Mouse (Mus musculus): ENCODE measurements at regions not wholly inside any gene's neighbourhood (a gene's known extent, or its start where the extent isn't known, plus 50 kb on each side); places are given as distances from the start of the nearest gene placed in this dataset.

DNA sequence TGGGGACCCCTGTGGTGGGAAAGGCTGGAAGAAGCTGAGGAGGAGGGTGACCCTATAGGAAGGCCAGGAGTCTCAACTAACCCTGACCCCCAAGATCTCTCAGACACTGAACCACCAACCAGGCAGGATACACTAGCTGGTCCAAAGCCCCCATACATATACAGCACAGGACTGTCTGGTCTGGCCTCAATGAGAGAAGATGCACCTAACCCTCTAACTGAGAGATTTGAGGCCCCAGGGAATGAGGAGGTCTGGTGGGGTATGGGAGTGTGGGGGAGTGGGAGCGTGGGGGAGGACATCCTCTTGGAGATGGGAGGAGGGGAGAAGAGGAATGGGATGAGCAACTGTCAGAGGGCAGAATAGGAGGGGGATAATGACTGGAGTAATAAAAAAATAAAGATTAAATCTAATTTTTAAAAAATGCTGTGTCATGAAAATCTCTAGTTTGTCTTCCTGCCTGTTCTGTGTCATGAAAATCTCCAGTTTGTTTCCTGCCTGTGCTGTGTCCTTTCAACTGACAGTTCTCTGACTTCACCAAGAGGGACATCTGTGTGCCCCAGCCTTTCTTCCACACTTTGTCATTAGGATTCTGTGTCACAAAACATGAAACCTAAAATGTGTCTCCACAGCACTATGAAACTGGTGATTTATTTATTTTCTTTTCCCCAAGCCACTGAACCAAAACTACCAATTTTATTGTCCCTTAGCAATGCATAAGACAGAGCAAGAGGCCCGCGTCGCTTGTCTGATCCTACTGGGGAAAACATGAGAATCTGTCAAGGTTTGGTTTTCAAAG, 251.2 kb upstream of the Adcy2 start:
- Histone ChIP-seq H3K4me1 (ENCODE audit: insufficient read depth, low read length) (0 out of 2 replicates have a peak, but pooled peaks cover 2% of the 10 kb centered on the region), H3K4me2 (ENCODE audit: low read depth, low read length) (no peak overlapping the region), H3K27ac (peak overlapping the region; percentile 26; the same call in 1 of the 2 replicates), H3K4me3 (ENCODE audit: low read length) (no peak overlapping the region), H3K36me3 (ENCODE audit: insufficient read depth, low read length) (no peaks in the 10 kb centered on the region), H3K9ac (replicated peaks; ENCODE audit: low read length) (no peak overlapping the region), H3K9me3 (ENCODE audit: low read length) (no peaks in the 10 kb centered on the region), H3K27me3 (ENCODE audit: insufficient read depth, low read length) (no peaks in the 10 kb centered on the region)
- 79% methylated on average over 4 of the region's 4 CpGs for WGBS
- ATAC-seq (0 out of 2 replicates have a peak, but pooled peaks have one; percentile 17), DNase-seq (ENCODE audit: low spot score) (no peak)
- TF ChIP-seq CTCF (IDR thresholded peaks at IDR 0.05; ENCODE audit: low read depth): no peak

GRCm38 (mm10) chr13:69251130-69251561, 251.8 kb upstream of the Adcy2 start:
- no peaks in the 10 kb centered on the region for H3K27me3 ChIP-seq (ENCODE audit: insufficient read depth, low read length)
- DNase-seq (ENCODE audit: low spot score): peak; percentile 19
- peak overlapping the region; percentile 26; the same call in 1 of the 2 replicates for H3K27ac ChIP-seq
- H3K4me2 ChIP-seq (ENCODE audit: low read depth, low read length): no peak overlapping the region
- no peak overlapping the region for H3K4me3 ChIP-seq (ENCODE audit: low read length)
- H3K9me3 ChIP-seq (ENCODE audit: low read length): no peaks in the 10 kb centered on the region
- 0 out of 2 replicates have a peak, but pooled peaks cover 2% of the 10 kb centered on the region for H3K4me1 ChIP-seq (ENCODE audit: insufficient read depth, low read length)
- peak; percentile 48 for ATAC-seq
- no peaks in the 10 kb centered on the region for H3K36me3 ChIP-seq (ENCODE audit: insufficient read depth, low read length)
- 51% methylated on average over 6 of the region's 6 CpGs for WGBS
- no peak for TF ChIP-seq CTCF (IDR thresholded peaks at IDR 0.05; ENCODE audit: low read depth)
- no peak overlapping the region for H3K9ac ChIP-seq (replicated peaks; ENCODE audit: low read length)

DNA sequence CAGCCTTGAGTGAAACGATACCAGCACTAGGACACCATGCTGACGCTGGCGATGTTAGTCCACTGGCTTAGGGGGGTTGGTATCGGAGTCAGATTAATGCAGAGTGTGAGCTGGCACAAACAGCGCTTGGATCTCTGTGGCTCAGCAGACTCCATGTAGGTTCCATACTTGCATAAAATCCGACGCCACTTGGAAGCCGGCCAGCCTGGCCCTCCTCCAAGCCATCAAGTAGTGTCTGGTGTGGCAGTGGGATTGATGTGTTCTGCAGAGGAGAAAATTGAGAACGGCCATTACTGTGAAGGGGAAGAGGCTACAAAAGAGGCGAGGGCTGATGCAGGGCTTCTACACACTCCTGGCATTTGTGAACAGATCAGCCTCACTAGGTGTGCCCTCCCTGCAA, 253.0 kb upstream of the Adcy2 start:
- 0 out of 2 replicates have a peak overlapping the region, but pooled peaks have one; percentile 6 for H3K4me2 ChIP-seq (ENCODE audit: low read depth, low read length)
- ATAC-seq (peak; percentile 90), DNase-seq (ENCODE audit: low spot score) (peak; percentile 84)
- H3K27me3 ChIP-seq (ENCODE audit: insufficient read depth, low read length): no peaks in the 10 kb centered on the region
- 0 out of 2 replicates have a peak, but pooled peaks cover 2% of the 10 kb centered on the region for H3K4me1 ChIP-seq (ENCODE audit: insufficient read depth, low read length)
- H3K9me3 ChIP-seq (ENCODE audit: low read length): 0 out of 2 replicates have a peak, but pooled peaks cover 2% of the 10 kb centered on the region
- no peak for TF ChIP-seq CTCF (IDR thresholded peaks at IDR 0.05; ENCODE audit: low read depth)
- 33% methylated on average over 10 of the region's 10 CpGs for WGBS
- no peak overlapping the region for H3K27ac ChIP-seq
- H3K9ac ChIP-seq (replicated peaks; ENCODE audit: low read length): no peak overlapping the region
- no peak overlapping the region for H3K4me3 ChIP-seq (ENCODE audit: low read length)
- no peaks in the 10 kb centered on the region for H3K36me3 ChIP-seq (ENCODE audit: insufficient read depth, low read length)

DNA sequence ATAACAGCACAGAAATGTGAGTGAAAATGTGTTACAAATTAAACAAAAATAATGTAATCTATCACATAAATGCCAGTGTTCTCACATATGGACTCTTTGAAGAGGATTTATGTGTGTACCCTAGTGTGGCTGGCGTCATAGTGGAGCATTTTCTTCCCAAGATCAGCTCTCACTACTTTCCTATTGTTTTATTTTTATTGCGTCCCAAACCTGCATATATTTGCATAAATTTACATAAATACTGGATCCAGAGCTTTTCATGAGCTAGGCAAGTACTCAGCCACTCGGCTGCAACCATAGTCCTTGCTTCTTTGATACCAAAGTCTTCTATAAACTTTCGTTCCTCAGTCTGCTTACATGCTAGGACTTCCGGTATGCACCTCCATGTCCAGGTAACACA, 261.1 kb upstream of the Adcy2 start:
- no peaks in the 10 kb centered on the region for H3K4me1 ChIP-seq (ENCODE audit: insufficient read depth, low read length)
- no peak for TF ChIP-seq CTCF (IDR thresholded peaks at IDR 0.05; ENCODE audit: low read depth)
- H3K27me3 ChIP-seq (ENCODE audit: insufficient read depth, low read length): no peaks in the 10 kb centered on the region
- H3K9ac ChIP-seq (replicated peaks; ENCODE audit: low read length): no peak overlapping the region
- no peak overlapping the region for H3K27ac ChIP-seq
- no peak overlapping the region for H3K4me3 ChIP-seq (ENCODE audit: low read length)
- ATAC-seq (0 out of 2 replicates have a peak, but pooled peaks have one; percentile 35), DNase-seq (ENCODE audit: low spot score) (no peak)
- H3K4me2 ChIP-seq (ENCODE audit: low read depth, low read length): no peak overlapping the region
- 0 out of 2 replicates have a peak, but pooled peaks cover 2% of the 10 kb centered on the region for H3K9me3 ChIP-seq (ENCODE audit: low read length)
- WGBS: 32% methylated on average over 5 of the region's 5 CpGs
- H3K36me3 ChIP-seq (ENCODE audit: insufficient read depth, low read length): no peaks in the 10 kb centered on the region

DNA sequence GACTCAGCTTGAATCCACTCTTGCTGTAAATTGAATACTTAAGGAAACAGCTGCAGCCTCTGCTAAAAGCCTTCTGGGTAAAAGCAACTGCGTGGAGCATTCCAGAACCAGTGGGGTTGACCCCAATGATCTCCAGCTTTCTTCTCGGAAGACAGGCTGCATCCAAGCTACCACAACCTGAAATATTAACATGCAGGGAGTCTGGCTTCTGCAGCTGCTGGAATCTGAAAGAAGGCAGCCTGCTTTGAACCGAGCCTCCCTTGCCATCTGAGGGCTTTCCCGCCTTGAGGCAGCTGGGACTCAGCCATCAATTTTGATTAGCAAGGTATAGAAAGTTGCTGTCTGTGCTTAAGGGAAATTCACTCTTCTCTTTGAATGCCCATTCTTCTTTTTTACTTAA, 261.6 kb upstream of the Adcy2 start:
- Histone ChIP-seq H3K27ac (no peak overlapping the region), H3K4me1 (ENCODE audit: insufficient read depth, low read length) (no peaks in the 10 kb centered on the region), H3K9me3 (ENCODE audit: low read length) (0 out of 2 replicates have a peak, but pooled peaks cover 2% of the 10 kb centered on the region), H3K27me3 (ENCODE audit: insufficient read depth, low read length) (no peaks in the 10 kb centered on the region), H3K36me3 (ENCODE audit: insufficient read depth, low read length) (no peaks in the 10 kb centered on the region), H3K4me2 (ENCODE audit: low read depth, low read length) (no peak overlapping the region), H3K9ac (replicated peaks; ENCODE audit: low read length) (no peak overlapping the region), H3K4me3 (ENCODE audit: low read length) (no peak overlapping the region)
- 24% methylated on average over 4 of the region's 4 CpGs for WGBS
- ATAC-seq (no peak), DNase-seq (ENCODE audit: low spot score) (no peak)
- TF ChIP-seq CTCF (IDR thresholded peaks at IDR 0.05; ENCODE audit: low read depth): no peak

- DNase-seq (ENCODE audit: low spot score): peak; percentile 55
- Histone ChIP-seq H3K27me3 (ENCODE audit: insufficient read depth, low read length) (no peaks in the 10 kb centered on the region), H3K4me3 (ENCODE audit: low read length) (no peak overlapping the region), H3K27ac (no peak overlapping the region), H3K36me3 (ENCODE audit: insufficient read depth, low read length) (no peaks in the 10 kb centered on the region), H3K4me2 (ENCODE audit: low read depth, low read length) (no peak overlapping the region), H3K9ac (replicated peaks; ENCODE audit: low read length) (no peak overlapping the region), H3K9me3 (ENCODE audit: low read length) (no peaks in the 10 kb centered on the region), H3K4me1 (ENCODE audit: insufficient read depth, low read length) (no peaks in the 10 kb centered on the region)
- TF ChIP-seq CTCF (IDR thresholded peaks at IDR 0.05; ENCODE audit: low read depth): no peak
- 39% methylated on average over 3 of the region's 3 CpGs for WGBS
- ATAC-seq: peak; percentile 29; the same call in 1 of the 2 replicates
Observed at GRCm38 (mm10) chr13:69263722-69264121, 264.4 kb upstream of the Adcy2 start.

GRCm38 (mm10) chr13:69266071-69266470, 266.7 kb upstream of the Adcy2 start:
- H3K27ac ChIP-seq: no peak overlapping the region
- no peaks in the 10 kb centered on the region for H3K36me3 ChIP-seq (ENCODE audit: insufficient read depth, low read length)
- no peak for TF ChIP-seq CTCF (IDR thresholded peaks at IDR 0.05; ENCODE audit: low read depth)
- 87% methylated on average over 1 of the region's 1 CpGs for WGBS
- ATAC-seq (no peak), DNase-seq (ENCODE audit: low spot score) (no peak)
- no peaks in the 10 kb centered on the region for H3K9me3 ChIP-seq (ENCODE audit: low read length)
- no peaks in the 10 kb centered on the region for H3K4me1 ChIP-seq (ENCODE audit: insufficient read depth, low read length)
- no peak overlapping the region for H3K4me2 ChIP-seq (ENCODE audit: low read depth, low read length)
- no peak overlapping the region for H3K9ac ChIP-seq (replicated peaks; ENCODE audit: low read length)
- H3K4me3 ChIP-seq (ENCODE audit: low read length): no peak overlapping the region
- no peaks in the 10 kb centered on the region for H3K27me3 ChIP-seq (ENCODE audit: insufficient read depth, low read length)
